Comparison of ENCODE assay signal across 20 mouse cellular contexts in genomic region chrX:134553326-134553725, GRCm38 (mm10). TPM values are rescaled to one million over a fixed set of nuclear protein-coding genes. Genes with fewer than 3 reads are reported as not detected.
DNase-seq lines count a peak whose midpoint lies in the region; ATAC-seq and TF ChIP-seq lines count a peak whose summit lies in the region.
"Had no signal": no experiment of that assay in that cellular context is flagged by ENCODE, and none has a peak within 500 bp of the region (broad histone marks: within the 10 kb centered on the region; RNA-seq: fewer than 3 reads in every experiment).

No protein-coding gene starts in this region.

- no peak for TF ChIP-seq POLR2A in liver, adult 2 months (IDR thresholded peaks at IDR 0.05; ENCODE audit: extremely low read depth, insufficient read depth, low read length)

- peak; percentile 72 for DNase-seq in liver, adult 2 months (ENCODE audit: extremely low read depth, low read depth, low spot score)
- DNase-seq in liver = no peak
- peak; percentile 53 for DNase-seq in adipocyte (ENCODE audit: low spot score)
- DNase-seq: adrenal gland, adult 2 months; adrenal gland, adult 8-10 months; adrenal gland, postnatal 10 days; adrenal gland, postnatal 14 days; adrenal gland, postnatal 25 days; adrenal gland, postnatal 36 days; B cell, adult 2 months; cerebellum, adult 11 months; cerebellum, adult 11-12 months; cerebellum, adult 18-20 months; cerebellum, adult 2 months had no signal

- no peak overlapping the region for H3K4me3 ChIP-seq in liver, adult 2 months (ENCODE audit: insufficient read depth, low read depth, low read length)

- H3K36me3 ChIP-seq in liver, adult 2 months (ENCODE audit: control insufficient read depth, insufficient read depth, low read length) = no peaks in the 10 kb centered on the region

- no peaks in the 10 kb centered on the region for H3K79me2 ChIP-seq in liver, adult 2 months (ENCODE audit: control insufficient read depth, insufficient read depth, low read length)

- TF ChIP-seq CTCF in liver, adult 2 months (IDR thresholded peaks at IDR 0.05; ENCODE audit: low read depth, low read length) = no peak

- H3K27me3 ChIP-seq in liver, adult 2 months (ENCODE audit: control insufficient read depth, insufficient read depth, low read length) = no peaks in the 10 kb centered on the region
- H3K27me3 ChIP-seq: CH12.LX had no signal

- no peak for ATAC-seq in megakaryocyte, adult 5-6 weeks (ENCODE audit: poor library complexity, severe bottlenecking)
- ATAC-seq: activated CD4-positive, CD25-positive, alpha-beta regulatory T cell, adult 4 months; CD4-positive, CD25-positive, alpha-beta regulatory T cell, adult 4 months; Patski had no signal

- 0 out of 2 replicates have a peak overlapping the region, but pooled peaks have one; percentile 36 for H3K27ac ChIP-seq in liver, adult 2 months (replicated peaks; ENCODE audit: insufficient read depth, low read depth, low read length)

- H3K4me1 ChIP-seq in liver, adult 2 months (ENCODE audit: control insufficient read depth, insufficient read depth, low read length) = peaks cover 3% of the 10 kb centered on the region

- no peak overlapping the region for H3K9ac ChIP-seq in liver, adult 2 months (ENCODE audit: low read depth, low read length)

- WGBS in liver, adult 2 months = 40% methylated on average over 4 of the region's 4 CpGs

RNA-seq across cellular contexts. Expression of gene Timm8a1, which starts 11.7 kb away (rescaled TPM):
- 29.4 and 39.0 TPM in 2 replicates for total RNA-seq in liver, adult 2 months (2014; rRNA removed)
- 3.6 and 3.8 TPM in 2 replicates for polyA plus RNA-seq in liver, adult 2 months (2012; rRNA removed)
- total RNA-seq in megakaryocyte, adult 5-6 weeks (2015) = 37.9 and 39.1 TPM in 2 replicates
- total RNA-seq in megakaryocyte, adult 5-6 weeks (2017) = 43.6 and 45.0 TPM in 2 replicates

RNA-seq across cellular contexts. Expression of gene Btk, which starts 30.0 kb away (rescaled TPM):
- 0.83 and 0.87 TPM in 2 replicates for total RNA-seq in liver, adult 2 months (2014; rRNA removed)
- polyA plus RNA-seq in liver, adult 2 months (2012; rRNA removed) = 0.25 and 0.35 TPM in 2 replicates
- 54.9 and 56.9 TPM in 2 replicates for total RNA-seq in megakaryocyte, adult 5-6 weeks (2015)
- 57.7 and 63.3 TPM in 2 replicates for total RNA-seq in megakaryocyte, adult 5-6 weeks (2017)
- polyA plus RNA-seq: C2C12, Patski had no signal

RNA-seq across cellular contexts. Expression of gene Rpl36a, which starts 32.1 kb away (rescaled TPM):
- total RNA-seq in liver, adult 2 months (2014; rRNA removed) = 349 and 403 TPM in 2 replicates
- polyA plus RNA-seq in liver, adult 2 months (2012; rRNA removed) = 77.1 and 85.4 TPM in 2 replicates
- total RNA-seq in megakaryocyte, adult 5-6 weeks (2015) = 854 and 930 TPM in 2 replicates
- 3,467 and 4,087 TPM in 2 replicates for total RNA-seq in megakaryocyte, adult 5-6 weeks (2017)

RNA-seq across cellular contexts. Expression of gene Gla, which starts 47.6 kb away (rescaled TPM):
- 5.2 and 5.7 TPM in 2 replicates for total RNA-seq in liver, adult 2 months (2014; rRNA removed)
- polyA plus RNA-seq in liver, adult 2 months (2012; rRNA removed) = 1.2 and 1.6 TPM in 2 replicates
- total RNA-seq in megakaryocyte, adult 5-6 weeks (2015) = 11.5 and 11.6 TPM in 2 replicates
- total RNA-seq in megakaryocyte, adult 5-6 weeks (2017) = 16.2 and 17.4 TPM in 2 replicates

RNA-seq across cellular contexts. Expression of gene Hnrnph2, which starts 47.7 kb away (rescaled TPM):
- total RNA-seq in liver, adult 2 months (2014; rRNA removed) = 33.6 and 42.8 TPM in 2 replicates
- 6.7 and 9.0 TPM in 2 replicates for polyA plus RNA-seq in liver, adult 2 months (2012; rRNA removed)
- total RNA-seq in megakaryocyte, adult 5-6 weeks (2015) = 63.0 and 67.6 TPM in 2 replicates
- total RNA-seq in megakaryocyte, adult 5-6 weeks (2017) = 122 and 132 TPM in 2 replicates

Comparison
In these comparisons a context has a peak if more than half of its experiments do, and no peak if none do; other contexts are left out.
1. RNA of gene Btk, which starts 30.0 kb away (total RNA-seq): 54.9 to 63.3 TPM in megakaryocyte, adult 5-6 weeks; 0.83 to 0.87 TPM in liver, adult 2 months; every median in the first group is over 10 times any median in the second.